Mouse (Mus musculus) cerebellum, postnatal 4 days (tissue): ENCODE measurements around the gene Trp53rkb.
"Not testable (repeated sequence)": the region's sequence is repeated elsewhere in the genome, so short reads cannot be mapped to it uniquely, and the experiment has no call there.

Source experiments
- DNase-seq, 2 experiments: peaks; one replicate each; pipeline ENCODE4 v3.0.0; 2022; ENCODE audit warnings: low spot score in 2 of 2, mixed read lengths in 1 of 2

Trp53rkb gene

DNA sequence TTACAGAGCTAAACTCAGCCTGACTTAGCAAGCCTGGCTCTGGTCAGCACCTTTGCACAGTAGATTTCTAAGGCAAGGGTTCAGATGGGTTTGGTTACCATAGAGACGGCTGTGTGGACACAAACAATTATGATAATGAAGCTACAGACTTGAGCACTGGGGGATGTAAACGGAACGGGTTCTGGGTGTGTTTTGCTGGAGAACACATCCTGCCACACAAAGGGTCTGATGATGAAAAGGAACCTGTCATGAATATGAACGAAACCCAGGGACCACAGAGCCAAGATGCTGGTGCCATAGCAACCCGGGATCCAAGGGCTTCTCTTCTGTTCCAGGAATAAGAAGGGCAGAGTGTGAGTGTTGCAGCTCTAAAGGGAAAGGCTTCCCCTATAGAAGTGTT, at the start of gene Trp53rkb:
Trp53rkb (plus strand) TSS at position 177 of the 400 bp plus-strand sequence.
- DNase-seq: no peak

DNA sequence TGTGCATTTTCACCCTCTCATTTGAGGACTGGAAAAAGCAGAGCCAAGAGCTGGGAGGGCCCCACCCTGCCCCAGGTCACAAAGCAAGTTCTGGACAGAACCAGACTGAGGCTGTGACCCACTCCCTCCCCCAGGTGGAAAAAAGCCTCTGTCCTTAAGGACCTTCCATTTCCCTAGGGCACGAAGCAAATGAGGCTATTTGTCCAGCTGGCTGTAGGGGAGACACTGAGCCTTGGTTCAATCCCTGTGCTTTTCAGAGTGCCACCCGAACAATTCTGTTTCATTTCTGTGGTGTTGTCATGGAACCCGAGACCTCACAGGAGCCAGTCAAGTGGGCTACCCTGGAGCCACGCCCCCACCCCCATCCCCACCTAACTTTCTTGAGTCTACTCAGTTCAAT, 48.8 kb upstream of the Trp53rkb start:
- DNase-seq: no peak

DNA sequence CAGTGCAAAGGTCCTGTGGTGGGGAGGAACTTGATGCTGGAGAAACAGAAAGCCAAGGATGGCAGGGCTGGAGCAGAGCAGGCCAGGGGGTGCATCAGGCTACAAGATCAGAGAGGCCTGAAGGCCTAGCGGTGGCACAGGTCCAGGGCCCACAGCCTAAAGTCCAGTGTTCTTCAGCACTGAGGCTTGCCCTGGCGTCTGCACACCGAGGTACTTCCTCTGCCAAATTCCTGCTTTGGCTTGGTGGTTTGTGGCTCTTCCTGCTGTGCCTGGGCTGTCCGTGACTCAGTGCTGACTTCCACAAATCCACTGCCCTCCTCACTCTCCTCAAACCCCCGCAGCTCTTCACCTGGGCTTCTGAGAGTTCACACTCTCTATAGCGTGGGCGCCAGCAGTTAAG, 47.9 kb upstream of the Trp53rkb start:
- no peak for DNase-seq

DNA sequence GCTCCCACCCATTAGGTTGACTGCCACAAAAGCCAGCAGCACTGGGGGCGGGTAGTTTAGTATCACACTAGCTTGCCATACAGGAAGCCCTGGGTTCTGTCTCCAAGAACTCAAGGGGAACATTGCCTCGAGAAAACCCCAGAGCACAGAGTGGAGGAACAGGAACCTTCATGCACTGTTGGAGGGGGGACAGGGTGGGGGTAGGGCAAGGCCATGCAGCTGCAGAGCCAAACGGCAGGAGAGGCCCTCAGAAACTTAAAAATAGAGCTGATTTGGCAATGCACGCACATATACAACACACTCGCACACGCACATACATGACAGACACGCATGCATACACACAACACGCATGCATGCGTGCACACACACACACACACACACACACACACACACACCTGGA, 46.5 kb upstream of the Trp53rkb start:
- DNase-seq: no peak

DNA sequence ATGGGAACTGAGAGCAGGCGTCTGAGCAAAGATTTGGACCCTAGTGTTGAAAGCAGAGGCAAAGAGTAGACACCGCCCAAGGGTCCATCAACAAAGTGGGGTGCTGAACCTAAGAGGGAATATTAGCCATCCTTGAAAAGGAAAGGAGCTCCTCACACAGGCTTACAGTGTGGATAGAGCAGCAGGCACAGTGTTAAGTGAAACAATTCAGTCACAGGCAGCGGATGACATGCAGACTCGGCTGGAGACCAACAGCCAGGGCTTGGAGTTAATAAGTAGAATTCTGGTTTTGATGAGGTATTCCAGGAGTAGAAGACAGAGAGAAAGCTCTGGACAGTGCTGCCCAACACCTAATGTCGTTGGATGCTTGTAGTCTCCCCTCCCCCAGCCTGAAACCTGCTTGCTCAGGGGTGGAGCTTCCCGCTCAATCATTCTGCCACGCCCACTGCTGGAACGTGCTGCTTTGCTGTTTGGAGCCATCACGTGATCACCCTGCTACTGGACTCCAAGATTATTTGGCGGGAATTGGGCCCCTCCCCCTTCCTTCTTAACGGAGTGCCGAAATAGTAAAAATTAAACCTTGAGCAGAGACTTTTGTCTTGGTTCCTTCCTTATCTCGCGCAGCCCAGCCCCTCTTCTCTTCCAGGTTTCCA, 45.9 kb upstream of the Trp53rkb start:
- DNase-seq: not testable (repeated sequence)

DNA sequence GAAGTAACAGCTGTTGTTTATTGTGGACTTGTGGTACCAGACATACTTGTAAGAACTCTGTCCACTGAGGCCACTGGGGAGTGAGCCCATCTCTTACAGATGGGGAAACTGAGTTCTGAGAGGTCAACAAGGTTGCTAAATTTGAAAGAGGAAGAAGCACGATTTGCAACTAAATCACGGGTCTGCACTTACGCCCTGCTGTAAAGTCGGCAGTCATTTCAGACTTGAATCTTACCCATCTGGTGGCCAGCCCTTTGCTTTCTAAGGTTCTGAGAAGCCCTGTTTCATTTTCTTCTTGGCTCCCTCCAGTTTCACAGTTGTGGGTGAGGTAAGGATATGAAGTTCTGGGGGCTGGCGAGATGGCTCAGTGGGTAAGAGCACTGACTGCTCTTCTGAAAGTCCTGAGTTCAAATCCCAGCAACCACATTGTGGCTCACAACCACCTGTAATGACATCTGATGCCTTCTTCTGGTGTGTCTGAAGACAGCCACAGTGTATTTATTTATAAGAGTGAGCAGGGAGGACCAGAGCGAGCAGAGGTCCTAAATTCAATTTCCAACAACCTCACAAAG, 41.6 kb upstream of the Trp53rkb start:
- no peak for DNase-seq

DNA sequence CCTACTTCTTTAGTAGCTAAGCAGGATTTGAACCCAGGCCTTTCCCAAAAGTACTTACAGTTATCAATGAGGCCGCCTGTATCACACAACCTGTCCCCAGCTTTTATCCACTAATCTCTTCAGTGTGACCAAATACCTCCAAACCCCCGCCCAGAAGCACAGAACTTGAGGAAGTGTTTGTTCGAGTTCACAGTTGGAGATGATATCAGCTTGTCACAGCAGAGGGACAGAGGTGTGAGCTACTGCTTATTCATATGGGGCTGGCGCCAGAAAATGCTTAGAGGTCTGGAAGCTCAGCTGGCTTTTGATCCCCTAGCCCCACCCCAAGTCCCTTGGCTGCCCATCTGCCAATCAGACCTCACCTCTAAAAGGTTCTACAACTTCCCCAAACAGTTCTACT, 38.1 kb upstream of the Trp53rkb start:
- no peak for DNase-seq

DNA sequence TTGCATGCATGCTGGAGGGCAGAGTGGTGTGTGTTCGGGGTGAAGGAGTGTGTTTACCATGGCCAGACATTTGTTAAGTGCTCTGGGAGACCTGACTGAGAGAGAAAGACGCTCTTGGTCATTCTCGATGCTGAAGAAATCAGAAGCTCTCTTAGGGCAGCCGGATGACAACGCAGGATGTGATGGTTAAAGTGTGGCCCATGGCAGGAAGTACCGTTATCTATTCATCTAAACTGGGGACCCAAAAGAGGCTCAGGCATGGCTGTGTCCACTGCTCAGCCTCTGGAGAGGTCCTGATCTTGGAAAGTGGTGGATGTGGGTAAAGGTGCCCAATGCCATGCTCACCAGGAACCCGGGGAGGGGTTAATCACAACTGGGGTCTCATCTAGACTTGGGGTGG, 37.6 kb upstream of the Trp53rkb start:
- no peak for DNase-seq

DNA sequence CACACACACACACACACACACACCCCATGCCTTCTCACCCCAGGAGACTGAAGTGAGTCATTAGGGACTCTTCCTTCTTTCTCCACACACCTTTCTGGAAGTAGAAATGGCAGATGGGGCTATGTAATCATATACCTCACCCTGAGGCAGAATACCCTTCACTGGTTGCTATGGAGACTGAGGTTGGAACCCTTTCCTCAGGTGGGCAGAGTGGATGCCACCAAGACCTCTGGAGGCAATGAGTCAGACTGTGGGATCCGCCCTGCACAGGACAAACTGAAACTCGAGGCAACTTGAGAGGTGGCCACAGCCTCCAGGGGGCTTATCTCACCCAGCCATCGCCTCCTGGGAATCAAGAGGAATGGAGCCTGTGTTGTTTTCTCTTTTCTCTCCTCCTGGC, 34.4 kb upstream of the Trp53rkb start:
- no peak for DNase-seq

DNA sequence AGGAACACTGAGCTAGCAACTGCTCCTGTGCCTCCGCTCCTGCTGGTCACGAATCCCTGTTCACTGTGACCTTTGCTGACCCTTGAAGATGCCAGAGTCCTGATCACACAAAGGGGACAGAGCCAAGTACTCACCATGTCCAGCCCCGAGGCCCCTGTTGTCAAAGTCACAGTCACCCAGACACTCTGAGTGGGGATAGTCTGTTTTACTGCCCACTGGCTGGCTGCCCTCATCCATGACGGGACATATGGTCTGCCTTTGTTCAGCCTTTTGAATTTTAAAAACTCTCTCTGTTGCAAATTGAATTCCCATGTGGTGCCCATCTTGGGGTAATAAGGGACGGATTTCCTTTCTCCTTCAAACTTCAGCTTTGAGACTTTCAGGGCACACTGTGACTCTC, 28.3 kb upstream of the Trp53rkb start:
- no peak for DNase-seq

DNA sequence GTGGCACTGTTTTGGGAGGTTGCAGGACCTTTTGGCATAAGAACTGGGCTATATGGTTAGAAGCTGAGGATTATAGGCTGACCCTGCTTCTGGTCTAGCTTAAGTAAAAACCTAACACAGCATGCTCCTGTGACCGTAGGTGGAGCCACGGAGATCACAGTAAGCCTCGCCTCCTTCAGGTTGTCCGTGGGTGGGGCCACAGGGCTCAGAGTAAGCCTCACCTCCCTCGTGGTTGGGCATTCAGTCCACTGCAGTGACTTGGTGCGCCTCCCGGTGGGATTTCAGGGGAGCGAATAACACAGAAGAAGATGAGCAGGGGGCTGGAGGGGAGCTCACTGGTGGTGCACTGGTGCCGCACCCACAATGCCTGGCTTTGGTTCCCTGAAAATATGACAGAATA, 24.7 kb upstream of the Trp53rkb start:
- DNase-seq: no peak

DNA sequence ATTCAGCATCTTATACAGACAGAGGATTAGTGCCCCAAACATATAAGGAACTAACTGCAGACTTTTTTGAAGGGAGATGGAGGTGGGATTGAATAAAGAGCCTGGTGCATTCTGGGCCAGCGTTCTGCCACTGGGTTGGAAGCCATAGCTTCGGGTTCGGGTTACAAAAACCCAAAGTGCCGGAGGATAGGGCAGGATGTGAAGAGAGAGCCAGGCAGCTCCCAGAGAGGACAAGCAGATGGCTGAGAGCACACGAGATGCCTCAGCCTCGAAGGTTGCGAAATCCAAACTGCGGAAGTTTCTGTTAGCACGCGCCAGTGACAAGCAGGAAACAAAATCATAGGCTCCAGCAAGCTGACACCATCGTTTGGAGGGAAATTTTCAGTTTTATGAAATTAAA, 20.9 kb upstream of the Trp53rkb start:
- no peak for DNase-seq

DNA sequence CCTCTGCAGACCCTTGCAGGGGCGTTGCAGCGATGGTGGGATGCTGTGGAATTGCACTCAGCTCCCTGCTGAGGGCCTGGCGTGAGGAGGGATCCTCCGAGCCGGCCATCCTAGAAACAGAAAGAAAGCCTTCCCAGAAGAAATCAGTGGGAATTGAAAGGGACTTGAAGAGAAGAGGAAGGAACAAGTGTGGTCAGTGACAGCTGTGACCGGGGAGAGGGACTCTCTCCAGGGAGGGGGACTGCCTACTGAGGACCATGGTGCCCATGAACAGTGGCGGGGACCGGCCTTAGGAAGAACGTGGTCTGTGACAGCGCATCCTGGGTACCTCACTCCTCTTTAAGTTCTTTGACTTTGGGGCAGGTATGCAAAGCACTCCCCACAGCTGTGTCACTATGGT, 18.7 kb upstream of the Trp53rkb start:
- no peak for DNase-seq

DNA sequence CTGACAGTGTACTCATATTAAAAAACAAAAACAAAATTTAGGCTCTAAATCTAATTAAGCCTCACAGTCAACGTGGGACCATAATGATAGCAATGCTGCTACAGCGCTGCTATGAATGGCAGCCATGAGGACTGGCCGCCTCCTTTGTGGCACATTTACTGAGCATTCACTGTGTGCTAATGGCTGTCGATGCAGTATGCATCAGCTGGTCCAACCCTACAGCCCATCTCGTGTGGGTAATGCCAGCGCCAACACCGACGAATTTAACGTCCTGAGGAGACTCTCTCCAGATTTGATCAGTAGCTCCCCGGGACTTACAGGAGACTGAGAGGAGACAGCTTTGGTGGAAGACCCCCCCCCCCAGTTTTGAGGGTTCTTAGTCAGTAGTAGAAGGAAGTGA, 18.1 kb upstream of the Trp53rkb start:
- no peak for DNase-seq

DNA sequence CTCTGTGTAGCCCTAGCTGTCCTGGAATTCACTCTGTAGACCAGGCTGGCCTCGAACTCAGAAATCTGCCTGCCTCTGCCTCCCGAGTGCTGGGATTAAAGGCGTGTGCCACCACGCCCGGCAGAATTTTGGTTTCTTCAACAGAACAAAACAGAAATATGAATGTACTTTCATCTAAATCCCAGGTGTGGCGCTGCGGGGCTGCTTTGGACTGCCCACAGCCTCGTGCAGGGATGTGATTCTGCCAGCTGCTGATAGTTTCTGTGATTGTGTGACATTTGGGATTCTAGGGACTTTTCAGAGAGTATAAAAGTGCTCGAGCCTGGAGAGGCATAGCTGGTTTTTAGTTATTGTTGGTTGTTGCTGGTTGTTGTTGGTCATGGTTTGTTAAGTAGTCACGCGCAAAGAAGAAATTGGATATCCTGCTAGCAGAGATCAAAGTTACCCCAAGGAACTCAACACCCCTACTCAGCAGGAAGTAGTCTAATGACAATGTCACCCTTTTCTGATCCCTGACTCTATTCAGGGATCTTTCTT, 16.9 kb upstream of the Trp53rkb start:
- DNase-seq: no peak

DNA sequence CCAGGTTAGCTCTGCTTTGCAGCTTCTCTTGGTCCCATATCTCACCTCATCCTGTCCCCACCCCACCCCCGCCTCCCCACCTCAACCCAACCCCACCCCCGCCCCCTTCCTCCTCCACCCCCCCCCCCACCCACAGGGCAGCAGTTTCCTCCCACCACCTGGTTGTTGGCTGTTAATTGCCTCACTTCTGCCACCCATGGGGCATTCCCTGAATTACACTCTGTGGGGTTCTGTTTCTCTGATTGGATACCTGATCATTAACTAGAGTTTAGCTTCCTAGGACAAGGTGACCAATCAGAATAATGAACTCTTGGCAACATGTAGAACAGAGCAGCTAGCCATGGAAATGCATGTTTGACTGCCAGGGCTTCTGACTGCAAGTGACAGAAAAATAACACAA, 16.1 kb upstream of the Trp53rkb start:
- peak in 1 of 2 experiments; percentile 51 for DNase-seq

DNA sequence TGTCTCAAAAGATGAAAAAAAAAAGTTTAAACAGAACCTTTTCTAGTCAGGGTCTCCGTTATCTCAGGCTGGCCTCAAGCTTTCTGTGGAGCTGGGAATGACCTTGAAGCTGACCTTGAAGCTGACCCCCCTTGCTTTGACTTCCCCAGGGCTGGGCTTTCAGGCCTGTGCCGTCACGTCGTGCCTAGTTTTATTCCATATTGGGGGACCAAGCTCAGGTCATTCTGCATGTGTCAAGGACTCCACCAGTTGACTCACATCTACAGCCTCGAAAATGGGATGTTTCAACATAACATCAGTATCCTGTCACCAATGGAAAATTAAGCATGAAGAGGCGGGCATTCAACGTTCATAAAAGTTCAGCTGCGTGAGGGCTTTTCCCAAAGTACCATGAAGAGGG, 12.4 kb upstream of the Trp53rkb start:
- DNase-seq: no peak

DNA sequence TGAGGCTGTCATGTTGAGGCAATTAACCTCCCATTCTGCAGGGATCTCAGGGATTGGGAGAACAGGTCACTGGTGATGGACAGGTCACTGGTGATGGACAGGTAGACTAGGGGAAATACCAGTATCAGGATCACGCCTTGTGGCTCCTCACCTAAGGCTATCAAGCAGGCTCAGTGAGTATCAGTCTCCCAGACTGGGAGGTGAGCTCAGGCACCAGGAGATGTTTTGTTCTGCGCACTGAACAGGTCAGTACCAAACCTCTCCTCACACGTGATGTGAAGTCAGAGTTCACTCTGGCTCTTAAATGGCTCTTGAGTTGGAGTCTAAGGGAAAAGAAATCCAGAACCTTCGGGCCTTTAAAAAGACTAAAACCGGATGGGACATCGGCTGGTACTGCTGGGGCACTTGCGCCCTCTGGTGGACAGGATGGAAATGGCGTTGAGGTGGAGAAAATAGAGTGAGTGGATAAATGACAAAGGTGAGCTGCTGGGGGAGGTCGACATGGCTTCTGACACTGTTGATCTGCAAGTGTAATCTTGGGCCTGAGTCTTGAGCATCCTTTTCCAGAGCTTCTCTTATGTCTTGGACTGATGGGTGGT, 11.3 kb upstream of the Trp53rkb start:
- DNase-seq: peak; percentile 79 to 81

DNA sequence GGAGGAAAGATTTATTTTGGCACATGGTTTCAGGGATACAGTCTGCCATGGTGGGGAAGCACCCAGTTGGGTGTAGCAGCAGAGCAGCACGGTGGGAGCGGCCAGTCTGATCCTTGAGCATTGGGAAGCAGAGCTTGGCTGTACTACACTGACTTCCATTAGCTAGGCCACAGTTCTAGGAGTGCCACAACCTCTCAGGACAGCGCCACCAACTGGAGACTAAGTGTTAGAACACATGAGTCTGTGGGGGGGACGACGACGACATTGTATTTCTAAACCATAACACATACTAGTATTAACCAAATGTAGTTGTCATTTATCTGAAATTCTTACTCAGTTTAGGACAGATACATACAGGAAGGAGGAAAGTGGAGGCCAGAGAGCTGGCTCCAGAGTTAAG, 8.0 kb upstream of the Trp53rkb start:
- DNase-seq: no peak

DNA sequence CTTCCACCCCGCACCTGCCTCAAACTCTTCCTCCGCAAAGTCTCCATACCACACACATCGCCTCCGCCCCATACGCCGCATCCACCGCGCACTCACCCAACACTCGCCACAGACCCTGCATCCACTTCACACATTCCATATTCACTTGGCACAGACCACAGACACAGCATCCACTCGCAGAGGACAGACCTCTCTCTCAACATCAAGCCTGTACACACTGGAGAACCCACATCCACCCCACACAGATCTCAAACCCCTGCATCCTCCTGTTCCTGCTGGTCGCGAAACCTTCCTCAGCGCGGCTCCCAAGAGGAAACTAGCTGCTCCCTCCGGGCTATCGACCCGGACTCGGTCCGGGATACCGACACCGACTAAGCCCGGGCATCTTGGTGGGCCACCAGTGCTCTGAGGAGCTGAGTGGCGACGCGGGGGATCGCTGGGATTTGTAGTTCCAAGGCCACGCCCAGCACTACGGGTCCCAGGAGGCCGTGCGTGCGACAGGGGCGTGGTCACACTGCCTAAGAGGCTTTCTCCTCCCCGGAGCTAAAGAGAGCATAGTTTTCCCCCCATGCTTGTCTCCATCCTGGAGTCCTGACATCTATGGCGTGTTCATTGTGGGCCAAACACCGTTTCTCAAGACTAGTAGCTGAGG, 5.9 kb upstream of the Trp53rkb start:
- DNase-seq: peak; percentile 50 to 84

DNA sequence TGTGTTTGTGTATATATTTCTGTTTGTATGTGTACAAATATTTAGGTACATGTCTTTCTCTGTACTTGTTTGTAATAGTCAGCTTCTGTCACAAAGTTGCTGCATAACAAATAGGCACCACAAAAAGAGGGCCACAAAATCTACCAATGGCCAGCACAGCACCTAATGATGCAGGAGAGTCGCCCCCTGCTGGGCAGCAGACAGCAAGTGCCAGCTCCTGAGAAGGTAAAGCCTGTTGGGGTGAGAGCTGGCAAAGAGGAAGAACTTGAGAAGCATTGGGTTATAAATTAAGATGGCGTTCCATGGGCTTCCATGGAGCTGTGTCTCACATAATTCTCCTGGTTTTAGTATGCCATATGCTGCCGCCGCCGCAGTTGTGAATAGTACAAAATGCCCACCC, 593 bp upstream of the Trp53rkb start:
- no peak for DNase-seq

DNA sequence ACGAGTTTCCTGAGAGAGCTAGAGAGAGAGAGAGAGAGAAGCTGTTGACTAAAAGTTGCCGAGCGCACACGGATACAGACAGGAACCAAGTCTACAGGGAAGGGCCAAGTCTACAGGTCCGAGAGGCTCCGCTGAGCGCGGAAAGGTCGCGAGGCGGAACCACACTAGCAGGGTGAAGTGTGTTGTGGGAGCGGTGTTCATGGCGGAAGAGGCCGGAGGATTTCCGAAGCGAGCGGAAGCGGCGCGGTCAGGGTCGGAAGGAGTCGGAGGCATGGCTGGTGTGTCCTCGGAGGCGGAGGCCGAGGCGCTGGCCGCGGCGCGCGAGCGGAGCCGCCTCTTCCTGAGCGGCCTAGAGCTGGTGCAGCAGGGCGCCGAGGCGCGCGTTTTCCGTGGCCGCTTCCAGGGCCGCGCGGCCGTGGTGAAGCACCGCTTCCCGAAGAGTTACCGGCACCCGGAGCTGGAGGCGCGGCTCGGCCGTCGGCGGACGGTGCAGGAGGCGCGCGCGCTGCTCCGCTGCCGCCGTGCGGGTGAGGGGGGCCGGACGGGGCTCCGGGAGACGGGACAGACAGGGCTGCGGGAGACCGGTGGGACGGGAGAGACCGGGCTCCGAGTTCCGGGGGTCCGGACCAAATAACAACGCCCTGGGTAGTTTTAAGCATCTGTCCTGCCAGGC, 1.3 kb downstream of the Trp53rkb start:
- DNase-seq: peak; percentile 78 to 85
